Mouse (Mus musculus) gastrocnemius, postnatal 14 days (tissue): Measurements from ENCODE around the gene Rapgef2. TPM values are rescaled to one million over a fixed set of nuclear protein-coding genes. Genes with fewer than 3 reads are reported as not detected.
A peak's percentile ranks its signal among the peaks of the same experiment; 100 is the strongest.
"Not testable (repeated sequence)": the region's sequence is repeated elsewhere in the genome, so short reads cannot be mapped to it uniquely, and the experiment has no call there.

ENCODE experiments used
- DNase-seq: peaks from one replicate; pipeline ENCODE4 v3.0.0; 2021; ENCODE audit warnings: mixed read lengths
- intact Hi-C: fragments of 180-260 bp; cut with DNase I; formaldehyde crosslinking; loops from one replicate; pipeline ENCODE4 v1.15.1; 2025; ENCODE audit warnings: low total_unique reads
- total RNA-seq, 2 experiments: library from RNA; stranded (reverse); gene quantifications; 2 replicates each; pipeline ENCODE4 v1.2.3; 2021

Rapgef2 gene
- total RNA-seq, 2 experiments from 2014 or later, result 20.5 to 21.0 TPM

DNA sequence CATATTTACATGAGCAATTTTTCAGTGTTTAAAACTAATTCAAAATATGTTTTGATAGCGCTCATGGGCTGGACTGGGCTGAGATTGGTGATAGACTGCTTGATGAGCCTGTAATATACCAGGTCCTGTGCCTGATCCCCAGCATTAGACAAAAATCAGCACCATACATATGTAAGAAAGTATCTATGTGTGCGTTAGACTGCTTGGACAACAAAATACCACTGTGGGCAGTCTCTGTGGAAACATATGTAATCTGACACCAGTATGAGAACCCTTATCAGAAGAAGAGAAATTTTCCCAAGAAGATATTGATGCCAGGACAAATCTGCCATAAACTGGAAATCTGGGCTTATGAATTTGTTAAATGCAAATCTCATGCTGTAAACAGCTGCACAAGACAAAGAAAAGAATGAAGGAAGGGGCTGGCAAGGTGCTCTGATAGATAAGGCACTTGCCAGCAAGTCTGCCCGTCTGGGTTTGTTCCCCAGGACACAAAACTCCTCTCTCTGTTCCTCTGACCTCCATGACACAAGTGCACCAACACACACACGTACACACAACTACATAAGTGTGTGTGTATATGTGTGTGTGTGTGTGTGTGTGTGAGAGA lies 47.8 kb downstream of the Rapgef2 start:
- intact Hi-C loops, result loop anchor here (5.0 kb wide), 1 partner anchor 44 kb away; no protein-coding TSS in a partner anchor
- DNase-seq, result no peak

DNA sequence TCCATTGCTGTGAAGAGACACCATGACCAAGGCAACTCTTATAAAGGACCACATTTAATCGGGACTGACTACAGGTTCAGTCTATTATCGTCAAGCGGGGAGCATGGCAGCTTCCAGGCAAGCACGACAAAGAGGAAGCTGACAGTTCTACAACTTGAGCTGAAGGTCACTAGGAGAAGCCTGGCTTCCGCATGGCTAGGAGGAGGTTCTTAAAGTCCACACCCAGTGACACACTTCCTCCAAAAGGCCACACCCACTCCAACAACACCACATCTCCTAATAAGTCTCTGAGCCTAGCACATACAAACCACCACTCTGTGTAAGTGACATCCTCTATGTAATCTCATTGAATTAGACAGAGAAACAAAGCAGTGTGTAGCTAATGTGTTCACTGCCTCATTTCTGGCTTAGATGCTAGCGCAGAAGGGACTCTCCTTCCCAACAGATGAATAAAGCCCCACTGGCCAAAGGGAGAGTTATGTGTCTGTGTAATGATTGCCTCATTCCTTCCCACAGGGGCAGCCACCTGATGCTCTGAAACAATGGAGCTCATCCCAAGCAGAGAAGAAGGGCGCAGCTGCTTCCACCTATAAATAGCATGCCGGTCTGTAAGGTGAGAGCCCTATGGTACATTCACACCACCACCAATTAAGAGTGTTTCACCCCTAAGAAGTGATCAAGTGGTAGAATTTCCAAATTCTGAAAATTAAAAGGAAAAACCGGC lies 48.5 kb downstream of the Rapgef2 start:
- intact Hi-C loops, result loop anchor here (5.0 kb wide), 1 partner anchor 45 kb away; no protein-coding TSS in a partner anchor
- DNase-seq, result no peak

DNA sequence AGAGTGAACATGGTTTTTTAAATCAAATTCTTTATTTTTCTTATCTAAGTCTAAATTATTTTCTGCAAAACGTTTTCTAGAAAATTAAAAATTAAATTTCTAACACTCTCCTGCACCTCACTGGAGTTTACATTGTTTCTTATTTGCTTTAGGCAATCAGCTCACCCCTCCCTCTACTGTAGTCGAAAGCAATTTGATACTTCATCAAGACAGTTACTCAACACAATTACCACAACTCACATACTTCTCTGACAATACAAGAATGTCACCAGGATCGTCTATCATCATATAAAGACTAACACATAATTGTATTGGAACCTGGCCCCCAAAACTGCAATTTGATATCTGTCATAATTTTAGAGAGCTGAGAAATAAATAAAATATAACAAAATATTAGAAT lies 51.8 kb downstream of the Rapgef2 start:
- no peak for DNase-seq
- intact Hi-C loops, result no loop called here

DNA sequence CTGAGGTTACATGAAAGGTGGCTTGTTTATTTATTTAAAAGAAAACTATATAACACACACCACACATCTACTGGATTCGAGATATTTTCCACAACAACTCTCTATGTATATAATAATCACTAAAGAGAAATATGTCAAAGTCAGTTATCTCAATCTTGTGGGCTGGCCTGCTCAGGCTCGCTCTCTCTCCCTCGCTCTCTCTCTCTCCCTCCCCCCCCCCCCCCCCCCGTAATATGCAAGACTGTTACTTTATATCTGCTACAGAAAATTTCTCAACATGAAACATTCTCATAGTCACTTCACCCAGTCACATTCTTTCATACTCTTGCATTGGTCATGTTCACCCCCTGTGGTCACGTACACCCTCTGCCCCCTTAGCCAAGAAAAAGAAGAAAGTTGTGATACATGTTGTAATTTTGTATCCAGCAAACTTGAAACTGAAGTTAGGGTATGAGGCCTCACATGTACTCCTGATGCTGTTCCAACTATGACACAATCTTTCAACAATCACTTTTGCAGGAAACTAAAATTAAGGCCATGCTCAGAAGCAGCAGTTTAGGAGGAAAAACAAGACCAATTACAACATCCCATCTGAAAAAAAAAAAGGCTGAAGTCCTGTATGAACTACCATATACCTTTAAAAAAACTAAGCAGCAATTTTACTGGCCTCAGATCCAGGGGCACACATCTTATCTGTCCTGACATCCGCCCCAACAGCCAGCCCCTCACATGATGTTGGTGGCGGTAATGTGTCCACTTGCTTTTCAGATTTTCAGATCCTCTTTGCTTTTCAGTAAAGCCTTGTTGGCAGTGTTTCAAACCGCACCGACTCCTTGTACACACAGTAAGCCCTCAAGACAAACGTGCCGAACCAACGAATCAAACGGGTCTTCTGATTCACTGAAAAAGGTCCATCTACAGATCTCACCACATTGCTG lies 52.6 kb downstream of the Rapgef2 start:
- DNase-seq, result peak; percentile 28

DNA sequence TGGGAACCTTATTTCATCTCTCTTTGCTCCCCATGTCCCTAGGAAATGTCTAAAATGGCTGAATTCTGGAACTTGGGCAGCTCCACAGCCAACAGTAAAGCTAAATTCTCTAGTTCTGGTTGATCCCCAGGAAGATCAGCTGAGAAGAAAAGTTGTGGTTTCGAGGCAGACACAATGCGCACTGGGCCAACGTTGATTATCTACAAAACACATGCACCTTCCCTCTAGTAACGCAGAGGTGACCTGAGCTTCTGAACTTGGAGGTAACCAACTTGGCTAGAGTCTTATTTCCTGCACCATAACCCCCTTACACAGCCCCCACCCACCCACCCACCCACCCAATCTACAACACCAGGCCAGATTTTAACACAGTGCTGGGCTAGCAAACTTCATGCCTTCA lies 55.6 kb downstream of the Rapgef2 start:
- DNase-seq, result no peak
- intact Hi-C loops, result no loop called here

More for the DNA sequence above, 52.6 kb downstream of the Rapgef2 start:
- intact Hi-C loops, result no loop called here

DNA sequence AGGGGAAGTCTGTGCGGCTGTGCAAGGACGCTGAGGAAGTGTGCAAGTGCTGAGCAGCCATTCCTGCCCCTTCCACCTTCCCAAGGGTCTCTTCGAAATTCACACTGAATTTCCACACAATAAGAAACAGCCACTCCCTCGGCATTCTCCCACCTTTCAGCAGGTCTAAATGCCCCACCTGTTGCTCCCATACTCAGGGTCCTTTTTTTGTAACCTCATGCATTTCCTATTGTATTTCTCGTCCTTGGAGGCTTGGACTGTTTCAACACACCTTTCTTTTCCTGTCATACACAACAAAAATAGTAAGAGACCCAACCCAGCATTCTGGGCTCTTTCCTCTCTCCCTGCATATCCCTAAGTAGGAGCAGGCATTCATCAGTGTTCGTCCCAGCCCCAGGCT lies 56.8 kb downstream of the Rapgef2 start:
- intact Hi-C loops, result no loop called here

DNA sequence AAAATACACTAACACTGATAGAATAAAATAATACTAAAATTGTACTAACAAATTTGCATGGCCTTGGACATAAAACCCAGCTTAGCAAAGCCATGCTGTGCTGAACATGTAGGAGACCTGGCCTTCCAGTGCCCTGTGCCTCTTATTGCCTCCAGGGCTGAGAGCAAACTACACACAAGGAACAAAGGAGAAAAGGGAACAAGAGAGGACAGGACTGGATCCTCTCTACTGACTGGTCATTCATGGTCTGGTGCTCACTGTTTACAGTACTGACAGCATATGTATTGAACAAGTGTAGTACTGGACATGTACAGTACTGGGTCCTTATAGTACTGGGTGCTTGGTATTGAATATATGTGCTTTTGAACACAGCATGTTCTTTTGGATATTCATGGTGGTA lies 58.0 kb downstream of the Rapgef2 start:
- no peak for DNase-seq
- intact Hi-C loops, result no loop called here

More for the DNA sequence above, 56.8 kb downstream of the Rapgef2 start:
- no peak for DNase-seq

DNA sequence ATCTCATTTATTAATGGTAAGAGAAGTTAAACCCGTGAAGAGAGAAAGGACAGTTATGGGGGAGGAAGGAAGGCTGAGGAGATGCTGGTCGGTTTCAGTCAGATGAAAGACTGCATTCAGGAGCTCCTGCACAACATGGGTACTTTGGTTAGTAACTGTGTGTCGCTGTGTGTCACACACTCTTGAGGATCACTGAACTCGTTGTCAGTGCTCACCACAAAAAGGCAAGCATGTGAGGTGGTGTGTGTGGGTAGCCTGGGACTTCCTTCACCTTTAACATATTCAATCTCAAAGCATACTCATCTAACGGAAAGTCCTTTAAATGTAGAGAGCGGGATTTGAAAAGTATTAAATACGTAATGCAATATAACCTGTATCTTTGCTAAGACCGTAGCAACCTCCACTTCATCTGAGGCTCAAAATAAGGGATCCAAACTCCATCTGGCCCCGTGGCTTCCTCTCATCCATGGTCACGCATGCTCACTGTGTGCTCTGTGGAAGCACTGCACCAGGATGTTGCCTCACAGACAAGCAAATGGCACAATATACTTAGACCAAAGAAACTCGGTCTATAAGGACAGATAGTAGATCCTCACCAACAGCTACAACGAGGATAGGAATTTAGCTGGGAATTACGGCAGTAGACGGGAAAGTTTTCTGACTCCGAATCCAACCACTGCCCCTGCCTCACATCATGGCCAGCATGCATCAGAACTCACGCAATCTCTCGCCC lies 58.8 kb downstream of the Rapgef2 start:
- intact Hi-C loops, result no loop called here
- DNase-seq, result no peak

DNA sequence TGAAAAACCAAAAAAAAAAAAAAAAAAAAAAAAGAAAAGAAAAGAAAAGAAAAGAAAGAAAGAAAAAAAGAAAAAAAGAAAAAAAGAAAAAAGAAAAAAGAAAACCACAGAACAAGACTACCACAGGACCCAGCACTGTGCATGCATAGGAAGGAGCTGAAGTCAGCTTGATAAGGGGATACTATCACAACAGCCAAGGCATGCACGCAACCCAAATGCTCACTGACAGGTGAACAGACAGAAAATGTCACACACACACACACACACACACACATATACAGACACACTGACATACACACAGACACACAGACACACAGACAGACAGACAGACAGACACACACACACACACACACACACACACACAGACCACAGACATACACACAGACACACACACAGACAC lies 59.5 kb downstream of the Rapgef2 start:
- DNase-seq, result not testable (repeated sequence)

DNA sequence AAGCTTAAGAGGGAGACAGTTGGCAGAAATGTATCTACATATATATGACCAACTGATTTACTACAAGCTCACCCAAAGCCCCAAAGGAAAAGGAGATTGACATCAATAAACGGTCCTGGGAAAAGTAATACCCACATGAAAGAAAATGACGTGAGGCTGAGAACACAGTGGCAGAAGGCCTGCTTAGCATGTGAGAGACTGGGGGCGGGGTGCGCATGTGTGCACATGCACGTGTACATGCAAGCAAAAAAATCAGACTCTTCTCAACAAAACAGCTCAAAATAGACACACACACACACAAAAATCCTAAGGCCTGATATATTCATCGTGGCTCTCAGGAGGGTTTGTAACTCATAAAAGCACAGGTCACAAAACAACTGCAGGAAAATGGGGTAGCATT lies 60.4 kb downstream of the Rapgef2 start:
- intact Hi-C loops, result no loop called here
- no peak for DNase-seq

More for the DNA sequence above, 59.5 kb downstream of the Rapgef2 start:
- intact Hi-C loops, result not testable (repeated sequence)

DNA sequence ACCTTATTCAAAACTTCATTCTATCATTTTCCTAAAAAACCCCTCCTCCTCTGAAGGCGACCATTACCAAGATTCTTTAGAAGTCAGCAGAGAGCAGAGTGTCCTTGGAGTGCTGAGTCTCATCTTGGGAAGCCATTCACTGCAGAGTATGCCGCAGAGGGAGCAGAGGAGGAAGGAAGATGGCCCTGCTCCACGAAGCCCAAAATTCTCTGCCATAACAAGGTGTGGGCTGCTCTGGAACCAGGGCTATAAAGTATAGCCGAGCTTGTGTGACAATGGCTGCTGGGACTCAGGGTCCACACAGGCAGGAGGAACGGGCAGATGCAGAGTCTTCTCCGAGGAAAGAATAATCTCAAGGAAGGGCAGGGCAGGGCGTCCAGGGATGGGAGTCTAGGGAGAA lies 62.0 kb downstream of the Rapgef2 start:
- intact Hi-C loops, result loop anchor here (5.0 kb wide), 1 partner anchor 58 kb away; no protein-coding TSS in a partner anchor
- DNase-seq, result no peak

DNA sequence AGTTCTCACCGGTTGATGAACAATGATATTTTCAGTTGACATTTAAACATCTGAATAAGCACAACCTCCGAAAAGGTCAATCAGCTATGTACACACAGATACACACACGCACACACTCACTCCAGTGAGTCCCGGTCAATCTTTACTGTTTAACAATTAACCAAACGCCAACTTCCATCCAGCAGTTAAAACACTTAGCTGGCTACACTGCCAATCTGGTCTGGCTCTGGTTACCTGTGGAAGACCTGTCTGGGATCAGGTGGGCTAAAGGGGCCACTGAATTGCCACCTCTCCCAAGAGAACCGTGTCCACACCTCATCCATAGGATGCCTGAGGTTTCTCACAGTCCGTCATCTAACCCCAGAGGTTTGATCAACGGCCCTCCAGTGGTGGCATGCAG lies 63.0 kb downstream of the Rapgef2 start:
- intact Hi-C loops, result loop anchor here (5.0 kb wide), 1 partner anchor 59 kb away; no protein-coding TSS in a partner anchor
- no peak for DNase-seq

DNA sequence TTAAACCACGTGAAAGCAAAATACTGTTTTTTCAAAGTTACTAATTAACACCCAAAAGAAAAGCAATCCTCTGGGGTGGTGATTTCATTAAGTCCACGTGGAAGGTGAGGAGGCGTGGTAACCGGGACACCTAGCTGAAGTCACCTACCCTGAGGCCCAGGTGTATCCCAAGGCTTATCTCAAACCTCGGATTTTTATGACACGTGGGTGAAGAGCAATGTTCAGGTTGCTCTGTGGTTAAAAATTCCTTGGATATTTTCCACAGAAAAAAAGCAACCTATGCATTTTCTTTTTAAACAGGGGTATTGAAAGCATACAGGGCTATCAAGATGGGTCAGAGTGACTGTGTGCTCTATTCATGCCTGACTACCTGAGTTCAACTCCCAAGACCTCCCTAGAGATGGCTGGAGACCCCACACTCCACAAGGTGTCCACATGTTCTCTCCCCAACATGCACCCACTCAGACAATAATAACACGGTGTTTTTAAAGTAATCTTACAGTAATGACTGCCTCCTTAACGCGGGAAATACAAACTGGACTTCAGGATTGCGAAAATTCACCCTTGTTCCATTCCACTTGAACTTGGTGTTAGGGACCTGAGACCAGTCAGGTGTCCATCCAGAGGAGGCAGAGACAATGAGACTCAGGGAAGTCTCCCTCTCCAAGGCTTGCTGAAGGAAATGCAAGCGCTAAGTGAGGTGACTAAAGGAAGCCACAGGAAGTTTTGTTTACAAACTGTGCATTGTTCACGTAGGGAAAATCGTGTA lies 63.9 kb downstream of the Rapgef2 start:
- intact Hi-C loops, result loop anchor here (5.0 kb wide), 1 partner anchor 60 kb away; no protein-coding TSS in a partner anchor
- no peak for DNase-seq

DNA sequence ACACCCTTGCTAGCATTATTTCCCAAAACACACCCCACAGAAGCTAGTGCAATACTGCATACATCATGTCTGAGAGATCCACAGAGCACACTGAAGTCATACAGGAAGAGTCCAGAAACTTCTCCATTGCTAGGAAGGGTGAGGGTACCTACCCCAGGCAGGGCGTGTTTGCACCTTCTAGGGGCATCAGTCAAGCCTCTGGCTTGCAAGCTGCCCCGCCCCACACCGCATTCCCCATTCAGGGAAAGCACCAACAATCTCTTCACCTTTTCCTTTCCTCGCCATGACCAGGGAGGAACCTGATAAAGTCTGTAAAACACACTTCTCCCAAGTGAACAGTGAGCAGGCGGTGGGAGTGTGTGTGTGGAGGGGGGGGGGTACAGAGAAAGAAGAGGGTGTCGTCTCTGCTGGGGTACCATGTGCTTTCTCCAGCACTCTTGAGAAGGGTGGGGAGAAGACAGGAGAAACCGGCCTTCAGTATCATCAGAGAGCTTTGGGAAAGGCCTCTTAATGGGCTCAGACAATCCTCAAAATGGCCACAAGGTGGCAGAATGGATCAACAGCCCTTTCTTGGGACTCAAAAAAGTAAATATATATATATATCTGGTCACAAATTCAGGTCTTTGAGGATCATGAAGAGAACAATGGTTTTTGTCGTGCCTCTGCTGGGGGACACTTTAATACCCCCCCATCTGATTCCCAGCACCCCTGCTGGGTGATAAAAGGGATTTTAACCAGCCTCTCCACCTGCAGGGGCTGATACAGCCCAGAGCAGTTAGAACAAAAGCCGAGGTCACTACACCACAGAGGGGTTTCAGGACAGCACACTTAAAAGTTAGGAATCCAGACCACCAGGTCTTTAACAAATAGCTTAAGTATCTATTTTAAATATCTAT lies 64.8 kb downstream of the Rapgef2 start:
- peak; percentile 54 for DNase-seq
- intact Hi-C loops, result loop anchor here (5.0 kb wide), 1 partner anchor 61 kb away; no protein-coding TSS in a partner anchor

DNA sequence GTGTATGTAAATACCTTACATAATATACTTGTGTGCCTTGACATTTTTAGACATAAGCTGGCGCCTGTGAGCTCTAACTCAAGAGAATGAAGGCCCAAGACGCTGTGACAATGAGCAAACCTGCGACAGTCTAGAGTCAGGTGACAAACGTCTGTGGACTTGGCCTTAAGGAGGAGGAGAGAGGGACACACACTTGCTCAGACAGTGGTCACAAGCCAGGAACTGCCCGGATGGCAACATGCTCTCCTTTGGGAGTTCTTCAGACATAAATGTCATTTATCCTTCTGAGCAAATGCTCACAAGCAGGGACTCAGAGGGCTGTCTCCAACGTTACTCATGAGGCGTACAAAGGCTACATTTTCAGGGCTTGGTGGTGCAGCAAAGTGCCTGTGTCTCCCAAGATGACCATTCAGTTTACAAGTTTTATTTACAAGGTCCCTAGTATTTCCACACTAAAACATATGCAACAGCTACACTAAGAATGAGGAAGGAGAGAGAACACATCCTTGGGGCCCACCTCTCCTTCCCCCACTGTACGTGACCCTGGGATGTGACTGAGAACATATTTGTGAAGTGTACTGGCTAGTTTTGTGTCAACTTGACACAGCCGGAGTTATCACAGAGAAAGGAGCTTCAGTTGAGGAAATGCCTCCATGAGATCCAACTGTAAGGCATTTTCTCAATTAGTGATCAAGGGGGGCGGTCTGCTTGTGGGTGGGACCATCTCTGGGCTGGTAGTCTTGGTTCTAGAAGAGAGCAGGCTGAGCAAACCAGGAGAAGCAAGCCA lies 67.0 kb downstream of the Rapgef2 start:
- DNase-seq, result no peak
- intact Hi-C loops, result no loop called here

DNA sequence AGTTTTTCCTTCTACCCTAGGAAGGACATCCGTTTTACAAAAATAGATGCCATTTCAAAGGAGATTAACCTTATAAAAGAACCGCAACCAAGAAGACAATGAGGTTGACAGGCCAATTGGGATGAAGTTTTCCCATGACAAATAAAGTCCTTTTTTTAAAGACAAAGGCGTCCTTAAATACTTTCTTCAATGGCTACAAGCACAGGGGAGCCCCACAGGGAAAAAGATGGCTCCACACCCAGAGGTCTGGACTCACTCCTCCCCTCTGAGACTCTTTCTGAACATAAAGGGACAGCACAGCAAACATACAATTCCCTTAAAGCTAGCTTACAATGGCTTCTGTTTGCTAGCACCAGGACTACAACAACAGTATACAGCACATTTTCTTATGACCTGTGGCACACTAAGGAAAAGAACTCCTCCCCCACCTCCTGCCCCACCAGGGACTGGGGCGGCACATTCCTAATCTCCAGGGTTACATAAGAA lies 67.7 kb downstream of the Rapgef2 start:
- DNase-seq, result no peak
- intact Hi-C loops, result no loop called here

DNA sequence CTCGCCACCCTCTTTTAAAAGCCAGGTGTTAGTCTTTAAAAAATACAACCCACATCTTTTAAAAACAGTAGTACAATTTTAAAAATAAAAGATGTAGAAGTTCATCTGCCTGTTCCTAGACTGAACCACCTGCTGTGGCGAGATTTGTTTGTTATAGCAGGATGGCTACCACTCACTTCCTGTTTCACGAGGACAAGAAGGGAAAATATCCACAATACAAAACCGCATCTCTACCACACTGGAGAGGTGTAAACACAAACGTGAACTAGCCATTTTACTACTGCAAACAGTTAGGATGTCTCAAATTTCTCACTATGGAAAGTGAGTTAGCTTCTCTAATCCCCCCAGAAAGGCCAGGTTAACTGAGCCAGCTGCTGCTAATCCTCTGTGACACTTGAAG lies 76.1 kb downstream of the Rapgef2 start:
- intact Hi-C loops, result no loop called here
- DNase-seq, result no peak
